Mouse (Mus musculus) lung, embryonic 14.5 days (tissue): Measurements from ENCODE around the gene Kcnc4. TPM values are rescaled to one million over a fixed set of nuclear protein-coding genes. Genes with fewer than 3 reads are reported as not detected.
A peak's percentile ranks its signal among the peaks of the same experiment; 100 is the strongest.

ENCODE experiments used
- ATAC-seq: fragments of 200-750 bp; cut with Nextera tagmentation; 2 replicates; pipeline ENCODE4 v1.8.0; 2017; ENCODE audit warnings: mild to moderate bottlenecking, moderate TSS enrichment, moderate library complexity; ENCODE audit not compliant: insufficient read depth
- DNase-seq: peaks from one replicate; pipeline ENCODE4 v3.0.0-alpha.2; 2015
- H3K27ac ChIP-seq: fragments of 300-500 bp; sonication (generic); 2 replicates; pipeline ENCODE4 v1.5.1; 2014; ENCODE audit warnings: low read depth, mild to moderate bottlenecking, moderate library complexity
- H3K27me3 ChIP-seq: fragments of 300-500 bp; sonication (generic); 2 replicates; pipeline ENCODE4 v1.6.1; 2014; ENCODE audit warnings: low read length, control low read depth; ENCODE audit not compliant: insufficient read depth
- H3K36me3 ChIP-seq: fragments of 300-500 bp; sonication (generic); 2 replicates; pipeline ENCODE4 v1.6.1; 2014; ENCODE audit warnings: control low read depth; ENCODE audit not compliant: insufficient read depth
- H3K4me1 ChIP-seq: fragments of 300-500 bp; sonication (generic); 2 replicates; pipeline ENCODE4 v1.6.1; 2014; ENCODE audit warnings: antibody characterized with exemption, control low read depth; ENCODE audit not compliant: insufficient read depth
- H3K4me2 ChIP-seq: fragments of 300-500 bp; sonication (generic); 2 replicates; pipeline ENCODE4 v1.6.1; 2014; ENCODE audit warnings: mild to moderate bottlenecking
- H3K4me3 ChIP-seq: fragments of 300-500 bp; sonication (generic); 2 replicates; pipeline ENCODE4 v1.5.1; 2014; ENCODE audit warnings: low read depth, low read length
- H3K9ac ChIP-seq: fragments of 300-500 bp; sonication (generic); 2 replicates; pipeline ENCODE4 v1.6.1; 2014
- H3K9me3 ChIP-seq: fragments of 300-500 bp; sonication (generic); 2 replicates; pipeline ENCODE4 v1.6.1; 2016; ENCODE audit warnings: low read depth, low read length, control low read depth
- CTCF ChIP-seq: IDR thresholded peaks from 2 replicates; pipeline ENCODE4 v1.5.1; 2016; ENCODE audit warnings: antibody characterized with exemption, low read depth
- WGBS: fragments of 180-500 bp; shearing (Covaris S2); extraction: QIAGEN DNeasy Blood & Tissue Kit; methylation state at CpG from one replicate; pipeline ENCODE4 v1.1.7; 2014; 5-methylcytosine and 5-hydroxymethylcytosine counted together
- polyA plus RNA-seq: library from polyadenylated mRNA; unstranded; fragments of >200 nt; fragmentation: Nextera tagmentation; extraction: Ambion mirVana; gene quantifications from 2 replicates; pipeline ENCODE4 v1.2.1, GENCODE M21; 2014

The Kcnc4 gene
- polyA plus RNA-seq, 1 experiment from 2014 or later = 0.07 TPM

GRCm38 (mm10) chr3:107416541-107417286 lies 42.6 kb downstream of the Kcnc4 start:
- Histone ChIP-seq H3K9me3 (no peaks in the 10 kb centered on the region), H3K4me2 (no peak overlapping the region), H3K4me1 (no peaks in the 10 kb centered on the region), H3K27me3 (no peaks in the 10 kb centered on the region), H3K9ac (no peak overlapping the region), H3K27ac (no peak overlapping the region), H3K4me3 (no peak overlapping the region), H3K36me3 (no peaks in the 10 kb centered on the region)
- ATAC-seq (peak; percentile 80), DNase-seq (peak; percentile 52)
- no peak for TF ChIP-seq CTCF
- WGBS = 67% methylated on average over 9 of the region's 9 CpGs

- Histone ChIP-seq H3K4me1 (no peaks in the 10 kb centered on the region), H3K4me3 (no peak overlapping the region), H3K9me3 (no peaks in the 10 kb centered on the region), H3K36me3 (no peaks in the 10 kb centered on the region), H3K4me2 (no peak overlapping the region), H3K9ac (no peak overlapping the region), H3K27me3 (no peaks in the 10 kb centered on the region), H3K27ac (no peak overlapping the region)
- 8% methylated on average over 2 of the region's 2 CpGs for WGBS
- TF ChIP-seq CTCF = no peak
- DNase-seq = no peak
- ATAC-seq = no peak
Observed at GRCm38 (mm10) chr3:107413093-107413492, 46.3 kb downstream of the Kcnc4 start.

GRCm38 (mm10) chr3:107412509-107412908 lies 46.8 kb downstream of the Kcnc4 start:
- no peaks in the 10 kb centered on the region for H3K36me3 ChIP-seq
- H3K9me3 ChIP-seq = no peaks in the 10 kb centered on the region
- no peak overlapping the region for H3K9ac ChIP-seq
- H3K27me3 ChIP-seq = no peaks in the 10 kb centered on the region
- no peaks in the 10 kb centered on the region for H3K4me1 ChIP-seq
- no peak overlapping the region for H3K4me3 ChIP-seq
- DNase-seq (no peak), ATAC-seq (no peak)
- no peak overlapping the region for H3K27ac ChIP-seq
- no peak overlapping the region for H3K4me2 ChIP-seq
- 64% methylated on average over 8 of the region's 8 CpGs for WGBS
- TF ChIP-seq CTCF = no peak

- 29% methylated on average over 4 of the region's 4 CpGs for WGBS
- no peak overlapping the region for H3K4me3 ChIP-seq
- no peaks in the 10 kb centered on the region for H3K27me3 ChIP-seq
- no peak overlapping the region for H3K27ac ChIP-seq
- no peak overlapping the region for H3K9ac ChIP-seq
- H3K4me2 ChIP-seq = no peak overlapping the region
- ATAC-seq = no peak
- TF ChIP-seq CTCF = no peak
- no peaks in the 10 kb centered on the region for H3K36me3 ChIP-seq
- no peak for DNase-seq
- H3K9me3 ChIP-seq = no peaks in the 10 kb centered on the region
- no peaks in the 10 kb centered on the region for H3K4me1 ChIP-seq
Observed at GRCm38 (mm10) chr3:107411669-107412068, 47.7 kb downstream of the Kcnc4 start.

GRCm38 (mm10) chr3:107401401-107401800 lies 58.0 kb downstream of the Kcnc4 start:
- no peaks in the 10 kb centered on the region for H3K9me3 ChIP-seq
- H3K36me3 ChIP-seq = no peaks in the 10 kb centered on the region
- ATAC-seq = no peak
- no peak for TF ChIP-seq CTCF
- H3K4me3 ChIP-seq = no peak overlapping the region
- no peak overlapping the region for H3K27ac ChIP-seq
- H3K27me3 ChIP-seq = no peaks in the 10 kb centered on the region
- no peak for DNase-seq
- no peak overlapping the region for H3K9ac ChIP-seq
- H3K4me1 ChIP-seq = no peaks in the 10 kb centered on the region
- WGBS = 91% methylated on average over 7 of the region's 7 CpGs
- no peak overlapping the region for H3K4me2 ChIP-seq

- no peak for TF ChIP-seq CTCF
- no peaks in the 10 kb centered on the region for H3K27me3 ChIP-seq
- no peak overlapping the region for H3K4me3 ChIP-seq
- H3K4me2 ChIP-seq = no peak overlapping the region
- no peak overlapping the region for H3K27ac ChIP-seq
- H3K4me1 ChIP-seq = no peaks in the 10 kb centered on the region
- no peak for DNase-seq
- WGBS = 52% methylated on average over 5 of the region's 5 CpGs
- H3K9ac ChIP-seq = no peak overlapping the region
- no peaks in the 10 kb centered on the region for H3K36me3 ChIP-seq
- ATAC-seq = no peak
- no peaks in the 10 kb centered on the region for H3K9me3 ChIP-seq
Observed at GRCm38 (mm10) chr3:107399991-107400640, 59.2 kb downstream of the Kcnc4 start.

- Histone ChIP-seq H3K9ac (no peak overlapping the region), H3K27me3 (no peaks in the 10 kb centered on the region), H3K4me3 (no peak overlapping the region), H3K4me1 (no peaks in the 10 kb centered on the region), H3K9me3 (no peaks in the 10 kb centered on the region), H3K36me3 (no peaks in the 10 kb centered on the region), H3K4me2 (no peak overlapping the region), H3K27ac (no peak overlapping the region)
- DNase-seq (no peak), ATAC-seq (no peak)
- WGBS = 43% methylated on average over 4 of the region's 4 CpGs
- no peak for TF ChIP-seq CTCF
Observed at GRCm38 (mm10) chr3:107391198-107391597, 68.2 kb downstream of the Kcnc4 start.

Other genes starting within 250 kb of the Kcnc4 start
- gene Cym, start 237.8 kb downstream of the Kcnc4 start, polyA plus RNA-seq = 139 and 158 TPM in 2 replicates
- 0.43 and 0.54 TPM in 2 replicates for gene A630076J17Rik, start 228.9 kb downstream of the Kcnc4 start, polyA plus RNA-seq
- 0.12 TPM in 1 of 2 replicates, not detected in the other for gene Prok1, start 219.8 kb downstream of the Kcnc4 start, polyA plus RNA-seq
- 184 and 195 TPM in 2 replicates for gene Lamtor5, start 180.7 kb downstream of the Kcnc4 start, polyA plus RNA-seq
- 3.4 TPM in 2 replicates for gene Slc16a4, start 168.3 kb downstream of the Kcnc4 start, polyA plus RNA-seq
- 19.6 and 20.3 TPM in 2 replicates for gene Rbm15, start 125.9 kb downstream of the Kcnc4 start, polyA plus RNA-seq
- 3.6 and 4.2 TPM in 2 replicates for gene Slc6a17, start 58.5 kb upstream of the Kcnc4 start, polyA plus RNA-seq
- not detected in 2 replicates for gene Ubl4b, start 95.5 kb upstream of the Kcnc4 start, polyA plus RNA-seq
- 0.23 TPM in 1 of 2 replicates, not detected in the other for gene Alx3, start 135.5 kb upstream of the Kcnc4 start, polyA plus RNA-seq
- gene Gm10961, start 171.8 kb upstream of the Kcnc4 start, polyA plus RNA-seq = not detected in 2 replicates
- 61.1 and 63.4 TPM in 2 replicates for gene Strip1, start 172.1 kb upstream of the Kcnc4 start, polyA plus RNA-seq
- gene Ahcyl1, start 237.0 kb upstream of the Kcnc4 start, polyA plus RNA-seq = 106 and 107 TPM in 2 replicates